Mouse (Mus musculus) hindbrain, postnatal 0 days (tissue): ENCODE measurements around the gene BC067074. TPM values are rescaled to one million over a fixed set of nuclear protein-coding genes. Genes with fewer than 3 reads are reported as not detected.

ENCODE experiments used
- ATAC-seq: fragments of 200-750 bp; cut with Nextera tagmentation; 2 replicates; pipeline ENCODE4 v1.8.0; 2017; ENCODE audit warnings: mild to moderate bottlenecking, moderate TSS enrichment, moderate library complexity
- DNase-seq: peaks from one replicate; pipeline ENCODE4 v3.0.0-alpha.2; 2015; ENCODE audit warnings: low spot score
- H3K27ac ChIP-seq: fragments of 300-500 bp; sonication (generic); 2 replicates; pipeline ENCODE4 v1.5.1; 2014; ENCODE audit warnings: mild to moderate bottlenecking
- H3K27me3 ChIP-seq: fragments of 300-500 bp; sonication (generic); 2 replicates; pipeline ENCODE4 v1.6.1; 2014; ENCODE audit warnings: low read length, mixed read lengths; ENCODE audit not compliant: insufficient read depth
- H3K36me3 ChIP-seq: fragments of 300-500 bp; sonication (generic); 2 replicates; pipeline ENCODE4 v1.6.1; 2014; ENCODE audit warnings: low read length, mixed read lengths; ENCODE audit not compliant: insufficient read depth
- H3K4me1 ChIP-seq: fragments of 300-500 bp; sonication (generic); 2 replicates; pipeline ENCODE4 v1.6.1; 2014; ENCODE audit warnings: antibody characterized with exemption, low read length, mixed read lengths; ENCODE audit not compliant: insufficient read depth
- H3K4me2 ChIP-seq: fragments of 300-500 bp; sonication (generic); 2 replicates; pipeline ENCODE4 v1.6.1; 2014; ENCODE audit warnings: low read depth, mild to moderate bottlenecking, low read length, moderate library complexity, mixed read lengths
- H3K4me3 ChIP-seq: fragments of 300-500 bp; sonication (generic); 2 replicates; pipeline ENCODE4 v1.5.1; 2014; ENCODE audit warnings: low read length
- H3K9ac ChIP-seq: fragments of 300-500 bp; sonication (generic); replicated peaks from 2 replicates; pipeline ENCODE4 v1.6.1; 2014; ENCODE audit warnings: mild to moderate bottlenecking, low read length, moderate library complexity, mixed read lengths
- H3K9me3 ChIP-seq: fragments of 300-500 bp; sonication (generic); 2 replicates; pipeline ENCODE4 v1.6.1; 2016; ENCODE audit warnings: low read length, mixed read lengths
- CTCF ChIP-seq: IDR thresholded peaks from 2 replicates; pipeline ENCODE4 v1.5.1; 2016; ENCODE audit warnings: antibody characterized with exemption, control low read depth, low read depth
- WGBS: fragments of 180-500 bp; shearing (Covaris S2); extraction: QIAGEN DNeasy Blood & Tissue Kit; methylation state at CpG from one replicate; pipeline ENCODE4 v1.1.7; 2014; 5-methylcytosine and 5-hydroxymethylcytosine counted together
- polyA plus RNA-seq: library from polyadenylated mRNA; unstranded; fragments of >200 nt; fragmentation: Nextera tagmentation; extraction: Ambion mirVana; gene quantifications from 2 replicates; pipeline ENCODE4 v1.2.1, GENCODE M21; 2015
- total RNA-seq: library from RNA; depleted of rRNA; stranded (reverse); fragments of >200 nt; gene quantifications from 2 replicates; pipeline ENCODE4 v1.2.3, GENCODE M21; 2014; rRNA removed

BC067074 gene
- total and polyA plus RNA-seq, 2 experiments from 2014 or later: 1.1 to 3.0 TPM

DNA sequence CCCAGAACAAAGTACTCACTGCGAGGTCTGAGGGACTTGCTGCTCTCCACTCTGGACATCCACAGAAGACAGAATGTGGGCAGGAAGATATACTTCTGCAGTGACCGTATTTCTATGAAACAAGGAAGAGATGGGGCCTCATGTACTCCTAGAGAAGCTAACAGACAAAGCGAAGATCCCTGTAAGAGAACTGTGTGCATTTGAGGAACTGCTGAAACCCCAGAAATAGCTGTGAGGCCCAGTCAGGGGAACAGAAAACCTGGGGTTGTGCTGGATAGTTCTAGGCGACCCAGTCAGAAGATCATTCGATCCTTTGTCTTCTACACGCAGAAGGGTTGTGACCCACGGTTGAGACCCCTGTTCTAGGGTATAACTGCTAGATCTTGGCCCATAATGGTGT lies 130.9 kb downstream of the BC067074 start:
- WGBS: 93% methylated on average over 7 of the region's 7 CpGs
- Histone ChIP-seq H3K36me3 (no peaks in the 10 kb centered on the region), H3K4me2 (no peak overlapping the region), H3K9me3 (no peaks in the 10 kb centered on the region), H3K4me1 (0 out of 2 replicates have a peak, but pooled peaks cover 2% of the 10 kb centered on the region), H3K9ac (no peak overlapping the region), H3K27ac (no peak overlapping the region), H3K4me3 (no peak overlapping the region), H3K27me3 (no peaks in the 10 kb centered on the region)
- ATAC-seq: no peak
- TF ChIP-seq CTCF: no peak
- no peak for DNase-seq

DNA sequence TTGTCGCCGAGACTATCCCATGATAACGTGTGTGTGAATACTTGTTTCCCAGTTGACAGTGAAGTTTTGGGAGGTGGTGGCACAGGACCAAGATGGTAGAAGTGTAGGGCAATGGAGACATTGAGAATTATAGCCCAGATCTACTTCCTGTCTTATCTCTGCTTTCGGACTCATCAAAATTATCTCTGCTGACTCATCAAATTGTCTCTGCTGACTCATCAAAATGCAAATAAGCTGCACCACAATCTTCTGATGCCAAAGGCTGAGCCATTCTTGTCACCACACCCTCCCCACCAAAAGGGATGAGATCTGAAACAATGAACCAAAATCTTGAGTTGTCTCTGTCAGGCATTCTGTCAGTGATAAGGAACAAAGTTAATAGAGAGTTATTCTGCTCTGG lies 132.9 kb downstream of the BC067074 start:
- Histone ChIP-seq H3K27me3 (no peaks in the 10 kb centered on the region), H3K27ac (no peak overlapping the region), H3K4me1 (no peaks in the 10 kb centered on the region), H3K4me3 (no peak overlapping the region), H3K9me3 (no peaks in the 10 kb centered on the region), H3K9ac (no peak overlapping the region), H3K36me3 (no peaks in the 10 kb centered on the region), H3K4me2 (no peak overlapping the region)
- 94% methylated on average over 4 of the region's 4 CpGs for WGBS
- ATAC-seq: no peak
- TF ChIP-seq CTCF: no peak
- no peak for DNase-seq

Other genes starting within 250 kb of the BC067074 start
- 10.2 and 19.7 TPM in 2 replicates for gene Gpx8, start 246.7 kb upstream of the BC067074 start, total RNA-seq
- 60.4 and 67.0 TPM in 2 replicates for gene Gpx8, start 246.7 kb upstream of the BC067074 start, polyA plus RNA-seq
- gene Gzma, start 192.2 kb upstream of the BC067074 start, total RNA-seq: not detected in 2 replicates
- gene Gzma, start 192.2 kb upstream of the BC067074 start, polyA plus RNA-seq: not detected in 2 replicates
- 0.37 and 0.86 TPM in 2 replicates for gene Esm1, start 83.5 kb upstream of the BC067074 start, total RNA-seq
- 1.1 and 1.6 TPM in 2 replicates for gene Esm1, start 83.5 kb upstream of the BC067074 start, polyA plus RNA-seq
- gene Gzmk, start 67.3 kb upstream of the BC067074 start, total RNA-seq: not detected in 2 replicates
- 0.14 TPM in 1 of 2 replicates, not detected in the other for gene Gzmk, start 67.3 kb upstream of the BC067074 start, polyA plus RNA-seq